Mouse (Mus musculus) layer of hippocampus, adult 11-12 months (tissue): ENCODE data around the gene Ccdc60.
"Not testable (repeated sequence)": the region's sequence is repeated elsewhere in the genome, so short reads cannot be mapped to it uniquely, and the experiment has no call there.

Source experiments
- DNase-seq: peaks from one replicate; pipeline ENCODE4 v3.0.0; 2022; ENCODE audit warnings: low spot score

The Ccdc60 gene

DNA sequence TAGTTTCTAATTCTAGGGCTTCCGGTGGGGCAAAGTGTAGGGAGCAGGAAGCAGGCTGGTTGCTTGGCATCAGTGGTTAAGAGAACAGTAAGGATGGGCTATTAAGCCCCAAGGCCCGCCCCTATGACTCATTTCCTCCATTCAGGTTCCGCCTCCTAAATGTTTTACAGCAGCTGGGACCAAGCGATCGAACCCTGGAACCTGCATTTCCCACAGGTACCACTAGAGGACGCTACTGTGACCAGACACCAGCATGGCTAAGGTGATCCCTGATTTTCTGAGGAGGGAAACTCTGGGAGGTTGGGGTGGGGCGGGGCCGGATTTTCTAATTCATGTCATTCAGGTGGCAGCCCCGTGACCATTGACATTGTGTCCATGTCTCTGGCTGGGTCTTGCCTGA is 96.1 kb downstream of the Ccdc60 start:
- DNase-seq = no peak

DNA sequence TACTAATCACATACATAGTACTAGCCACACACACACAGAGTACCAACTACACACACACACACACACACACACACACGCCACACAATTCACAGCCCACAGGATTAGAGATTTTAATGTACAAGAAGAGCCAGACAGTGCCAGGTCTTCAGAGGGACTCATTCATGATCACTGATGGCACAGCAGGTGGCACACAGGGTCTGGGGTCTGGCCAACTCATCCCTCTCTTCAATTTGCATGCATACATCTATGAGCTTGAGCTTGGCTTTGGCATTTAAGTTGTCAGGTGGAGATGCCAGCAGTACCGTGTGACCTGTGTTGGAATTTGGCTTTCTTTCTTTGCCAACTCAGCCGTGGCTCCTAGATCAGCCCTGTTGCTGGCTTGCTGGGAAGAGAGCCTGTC is 97.2 kb downstream of the Ccdc60 start:
- DNase-seq = no peak

DNA sequence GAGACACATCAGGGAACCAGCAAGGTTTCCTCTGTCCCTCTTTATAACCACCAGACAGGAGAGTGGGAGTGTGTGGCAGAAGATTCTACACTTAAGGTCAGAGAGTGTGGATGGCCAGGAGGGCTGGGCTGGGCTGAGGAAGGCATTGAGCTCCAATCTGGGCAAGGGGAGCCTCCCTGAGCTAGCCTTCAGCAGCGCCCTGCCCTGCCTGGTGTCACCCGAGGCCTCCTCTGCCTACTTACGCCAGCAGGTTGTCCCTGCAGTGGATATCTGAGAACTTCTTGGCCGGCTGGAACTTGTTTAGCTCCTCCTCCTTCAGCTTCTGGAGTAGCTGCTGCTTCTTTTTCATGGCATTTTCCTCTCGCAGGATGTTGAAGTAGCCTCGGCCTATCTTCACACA is 99.0 kb downstream of the Ccdc60 start:
- no peak for DNase-seq

DNA sequence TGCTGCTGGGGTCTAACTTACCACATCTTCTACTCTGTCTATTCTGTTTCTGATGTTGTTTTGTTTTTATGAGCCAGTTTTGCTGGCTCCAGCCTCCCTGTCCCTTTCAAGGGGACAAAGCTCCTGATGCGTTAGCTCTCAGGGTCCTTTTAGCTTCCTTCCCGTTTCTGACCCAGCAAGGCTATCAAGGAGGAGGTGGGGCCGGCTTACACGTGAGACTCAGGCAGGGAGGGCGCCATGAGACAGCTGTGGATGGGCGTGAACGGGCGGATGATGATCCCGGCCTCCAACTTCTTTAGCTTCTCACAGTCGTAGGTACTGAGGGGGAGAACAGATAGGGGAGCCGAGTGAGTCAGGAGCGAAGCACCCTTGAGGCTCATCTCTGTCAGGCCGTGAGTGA is 108.2 kb downstream of the Ccdc60 start:
- no peak for DNase-seq

DNA sequence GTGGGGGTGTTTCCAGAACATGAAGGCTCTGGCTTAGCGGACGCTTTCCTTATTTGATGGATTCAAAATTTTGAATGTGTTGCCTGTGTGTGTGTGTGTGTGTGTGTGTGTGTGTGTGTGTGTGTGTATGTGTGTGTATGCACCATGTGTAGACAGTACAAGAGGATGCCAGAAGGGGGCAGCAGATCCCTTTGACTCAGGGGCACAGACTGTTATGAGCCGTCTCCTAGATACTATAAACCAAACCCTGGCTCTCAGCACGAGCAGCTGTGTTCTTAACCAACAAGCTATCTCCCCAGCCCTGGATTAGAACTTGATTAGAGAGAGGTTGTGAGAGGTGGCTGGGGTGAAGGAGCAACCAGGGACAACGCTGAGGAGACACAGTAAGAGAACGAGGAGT is 117.1 kb downstream of the Ccdc60 start:
- DNase-seq = no peak

DNA sequence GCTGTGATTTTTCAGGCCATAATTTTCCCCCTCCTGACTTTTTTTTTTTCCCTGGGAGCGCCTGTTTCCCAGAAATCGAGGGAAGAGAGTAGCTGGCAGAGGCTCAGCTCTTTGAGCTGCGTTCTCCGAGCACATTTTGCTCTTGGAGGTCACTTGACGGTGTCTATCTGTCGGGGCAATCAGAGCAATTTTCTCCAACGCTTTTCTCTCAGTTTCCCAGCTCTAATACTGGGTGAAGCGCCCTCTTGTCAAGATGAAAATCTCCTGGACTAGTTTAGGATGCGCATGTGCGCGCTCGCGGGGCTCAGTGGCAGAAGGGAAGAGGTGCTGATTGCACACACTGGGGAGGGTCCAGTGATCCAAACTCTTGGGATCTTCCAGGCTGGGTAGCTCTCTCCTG is 121.8 kb downstream of the Ccdc60 start:
- DNase-seq = no peak

DNA sequence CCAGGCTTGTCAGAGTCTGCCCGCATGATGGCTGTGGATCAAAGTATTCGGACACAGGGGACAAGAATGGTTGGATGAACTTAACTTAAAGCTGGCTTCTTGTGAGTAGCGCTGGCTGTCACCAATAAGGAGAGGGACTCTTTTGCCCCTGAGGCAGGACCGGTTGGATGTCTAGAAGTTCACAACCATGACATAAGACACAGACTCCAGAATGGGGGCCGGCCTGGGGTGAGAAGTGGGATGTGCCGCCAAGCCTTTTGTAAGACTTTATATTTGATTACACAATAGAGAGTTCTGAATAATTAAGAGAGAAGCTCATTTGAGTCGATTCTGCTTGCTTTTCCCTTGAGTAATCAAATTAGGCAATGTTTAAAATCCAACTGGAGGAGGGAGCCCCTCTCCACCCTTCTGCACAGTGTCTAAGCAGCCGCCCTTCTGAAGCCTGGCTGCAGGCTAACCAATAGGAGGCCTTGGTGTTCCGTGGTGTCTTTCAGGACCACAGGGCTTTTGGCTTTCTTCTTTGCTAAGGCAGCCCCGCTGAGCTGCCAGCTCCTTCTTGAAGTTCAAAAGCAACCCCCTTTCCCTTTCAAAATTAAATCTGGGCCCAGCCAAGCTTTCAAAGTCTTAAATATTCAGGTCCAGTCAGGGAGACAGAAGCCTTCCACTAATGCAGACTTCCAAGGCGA is 123.4 kb downstream of the Ccdc60 start:
- DNase-seq = no peak

DNA sequence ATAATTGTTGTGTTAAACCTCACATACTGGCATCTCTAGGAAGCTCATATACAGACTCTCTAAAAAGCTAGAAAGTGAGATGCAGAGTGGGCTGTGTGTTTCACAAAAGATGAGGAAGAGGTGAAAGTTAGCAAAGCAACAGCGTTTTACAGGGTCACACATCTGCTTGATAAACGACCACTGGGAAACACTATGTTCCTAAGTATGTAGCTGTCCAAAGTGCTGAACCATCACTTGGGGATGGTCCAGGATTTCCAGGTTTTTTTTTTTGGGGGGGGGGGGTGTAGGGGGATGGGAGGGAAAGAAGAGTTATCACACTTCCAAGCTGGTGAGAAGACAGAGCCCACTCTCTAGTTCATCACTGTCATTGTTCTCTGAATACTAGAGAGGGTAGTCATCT is 134.0 kb downstream of the Ccdc60 start:
- DNase-seq = no peak

DNA sequence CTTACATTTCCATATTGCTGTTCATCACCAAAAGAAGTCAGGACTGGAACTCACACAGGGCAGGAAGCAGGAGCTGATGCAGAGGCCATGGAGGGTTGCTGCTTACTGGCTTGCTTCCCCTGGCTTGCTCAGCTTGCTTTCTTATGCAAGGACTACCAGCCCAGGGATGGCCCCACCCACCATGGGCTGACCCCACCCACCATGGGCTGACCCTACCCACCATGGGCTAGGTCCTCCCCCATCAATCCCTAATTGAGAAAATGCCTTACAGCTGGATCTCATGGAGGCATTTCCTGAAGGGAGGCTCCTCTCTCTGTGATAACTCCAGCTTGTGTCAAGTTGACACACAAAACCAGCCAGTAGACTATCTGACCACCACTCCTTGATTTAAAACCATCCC is 142.3 kb downstream of the Ccdc60 start:
- not testable (repeated sequence) for DNase-seq

DNA sequence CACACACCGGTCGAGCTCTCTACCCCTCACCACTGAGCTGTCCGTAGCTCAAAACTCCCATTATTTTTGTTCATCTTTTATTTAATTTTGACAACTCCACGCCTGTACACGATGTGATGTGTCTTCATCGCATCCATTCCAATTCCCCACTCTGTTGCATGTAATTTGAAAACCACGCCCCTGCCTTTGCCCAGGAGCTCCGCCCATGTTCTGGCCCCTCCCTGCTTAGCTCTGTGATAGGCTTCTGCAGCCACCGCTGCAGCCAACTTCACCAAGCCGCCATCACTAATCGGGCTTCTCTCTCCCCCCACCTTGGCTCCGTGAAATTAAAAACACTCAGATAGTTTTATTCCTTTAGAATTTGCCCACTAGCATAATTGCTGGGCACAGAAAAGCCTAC is 144.1 kb downstream of the Ccdc60 start:
- no peak for DNase-seq

DNA sequence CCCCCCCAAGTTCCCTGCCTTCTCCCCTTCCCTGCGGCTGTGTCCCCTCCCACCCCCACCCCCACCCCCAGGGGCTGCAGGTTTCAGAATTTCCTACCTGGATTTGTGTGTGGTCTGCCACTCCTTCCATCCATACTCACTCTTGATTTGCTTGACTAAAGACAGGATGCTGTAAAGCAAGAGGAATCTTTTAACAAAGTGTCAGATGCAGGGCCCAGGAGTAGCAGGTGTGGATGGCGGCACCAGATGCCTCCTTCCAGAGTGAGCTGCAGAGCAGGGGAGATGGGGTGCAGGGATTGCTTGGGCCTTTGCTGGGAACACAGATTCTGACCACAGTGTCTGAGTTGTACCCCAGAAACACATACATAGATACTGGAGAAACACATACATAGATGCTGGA is 148.1 kb downstream of the Ccdc60 start:
- no peak for DNase-seq

DNA sequence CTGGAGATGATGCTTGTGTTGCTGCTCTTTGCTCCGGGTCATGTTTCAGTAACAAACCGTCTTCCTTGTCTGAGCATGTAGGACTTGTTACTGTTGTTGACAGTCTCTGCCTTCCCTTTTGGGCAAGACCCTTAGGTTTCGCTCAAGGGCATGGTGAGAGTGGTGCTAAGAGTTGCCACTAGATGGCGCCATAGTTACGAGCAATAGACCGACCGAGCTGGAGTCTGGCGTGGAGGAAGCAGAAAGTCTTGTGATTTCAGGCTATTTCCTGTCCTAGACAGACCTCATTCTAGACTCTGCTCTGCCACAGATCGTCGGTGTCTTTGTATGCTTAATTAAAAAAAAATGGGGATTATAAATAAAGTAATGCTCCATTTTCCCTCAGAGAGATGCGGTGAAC is 165.4 kb downstream of the Ccdc60 start:
- DNase-seq = peak; percentile 89

DNA sequence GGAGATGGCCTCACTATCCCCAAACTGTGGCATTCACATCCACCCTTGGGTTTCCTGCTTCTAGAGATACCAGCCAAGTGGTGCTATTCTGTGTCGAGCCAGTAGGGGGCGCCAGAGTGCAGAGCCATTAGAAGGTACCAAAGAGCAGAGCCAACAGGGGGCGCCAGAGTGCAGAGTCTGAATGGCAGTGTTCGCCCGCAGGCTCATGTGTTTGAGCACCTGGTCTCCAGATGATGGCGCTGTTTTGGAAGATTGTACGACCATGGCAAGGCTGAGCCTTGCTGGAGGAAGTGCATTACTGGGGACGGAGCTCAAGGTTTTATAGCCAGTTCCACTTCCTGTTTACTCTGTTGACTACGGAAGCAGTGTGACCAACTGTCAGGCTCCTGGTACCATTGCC is 172.2 kb downstream of the Ccdc60 start:
- peak; percentile 52 for DNase-seq

DNA sequence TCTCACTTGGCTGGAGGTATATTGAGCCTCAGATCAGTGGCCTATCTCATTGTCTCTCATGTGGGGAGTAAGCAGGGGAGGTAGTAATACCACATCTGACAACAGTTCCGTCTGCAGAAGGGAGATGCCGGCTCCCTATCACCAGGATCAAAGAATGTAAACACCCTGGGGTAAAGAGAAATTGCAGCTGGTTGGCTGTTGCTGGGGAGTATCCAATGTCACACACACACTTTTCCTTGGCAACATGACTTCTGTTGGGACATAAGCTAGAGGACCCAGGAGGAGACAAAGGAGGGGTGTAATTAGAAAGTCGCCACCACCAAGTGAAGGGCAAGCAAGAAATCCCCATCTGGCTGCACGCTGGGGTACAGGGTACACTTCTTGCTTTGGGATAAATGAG is 172.7 kb downstream of the Ccdc60 start:
- DNase-seq = no peak

DNA sequence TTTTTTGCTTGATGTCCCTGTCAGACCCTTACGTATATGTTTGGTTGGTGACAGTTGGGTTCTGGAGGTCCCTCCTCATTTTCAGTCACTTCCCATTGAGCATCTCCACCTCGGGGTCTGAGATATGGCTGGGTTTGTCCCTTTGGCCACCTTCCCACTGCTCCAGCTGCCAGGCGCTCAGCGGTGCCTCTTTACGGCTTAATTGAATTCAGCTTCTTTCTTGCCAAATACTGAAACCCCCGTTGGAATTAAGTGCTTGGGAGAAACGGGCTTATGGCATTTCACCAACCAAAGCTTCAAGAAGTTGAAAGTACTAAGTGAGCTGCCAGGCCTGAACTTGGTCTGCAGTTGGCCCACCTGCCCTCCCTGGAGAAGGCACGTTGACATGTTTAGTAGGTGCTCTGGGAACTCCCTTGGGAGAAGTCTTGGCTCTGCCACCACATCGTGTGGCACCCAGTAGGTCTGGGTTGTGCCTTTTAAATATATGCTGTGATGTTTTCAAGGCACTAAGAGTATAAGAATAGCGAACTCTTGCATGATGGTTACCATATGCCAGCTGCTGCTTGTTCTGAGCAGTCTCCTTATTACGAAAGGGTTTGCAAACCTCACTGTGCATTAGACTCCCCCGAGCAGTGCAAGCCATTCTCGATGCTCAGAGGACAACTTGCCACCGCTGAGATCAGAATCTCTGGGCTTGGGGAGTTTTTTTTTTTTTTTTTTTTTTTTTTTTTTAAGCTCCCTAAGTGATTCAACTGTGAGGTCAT is 173.5 kb downstream of the Ccdc60 start:
- no peak for DNase-seq

DNA sequence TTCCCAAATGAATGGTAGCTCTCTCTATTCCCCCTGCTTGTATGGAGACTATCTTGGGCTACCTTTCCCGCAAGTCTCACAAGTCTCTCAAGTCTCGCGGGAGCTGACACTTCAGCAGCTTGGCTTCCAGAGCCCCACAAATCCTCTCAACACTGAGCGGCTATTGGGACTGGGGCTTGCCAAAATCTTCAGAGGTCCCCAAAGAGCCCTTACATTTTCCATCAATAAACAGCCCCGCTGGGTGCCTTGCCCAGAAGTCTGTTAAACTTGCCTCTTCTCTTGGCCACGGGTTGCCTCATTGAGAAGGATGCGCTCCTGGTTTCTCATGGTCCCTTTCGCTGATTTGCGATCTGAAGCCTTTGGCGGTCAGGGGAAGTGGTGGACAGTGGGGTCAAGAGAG is 180.1 kb downstream of the Ccdc60 start:
- no peak for DNase-seq

DNA sequence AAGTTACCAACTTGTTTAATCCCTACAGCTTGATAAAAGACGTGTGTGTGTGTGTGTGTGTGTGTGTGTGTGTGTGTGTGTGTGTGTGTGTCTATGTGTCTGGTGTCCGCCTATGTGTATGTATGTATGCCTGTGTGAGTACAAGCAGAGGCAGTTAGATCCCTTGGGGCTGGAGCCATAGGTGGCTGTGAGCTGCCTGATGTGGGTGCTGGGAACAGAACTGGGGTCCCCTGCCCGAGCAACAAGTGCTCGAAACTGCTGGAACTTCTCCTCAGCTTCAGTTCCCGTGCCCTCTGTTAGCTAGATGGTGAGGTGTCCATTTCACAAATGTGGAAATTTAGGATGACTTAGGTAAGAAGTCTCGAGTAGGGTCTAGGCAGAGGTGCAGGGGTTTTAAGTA is 204.6 kb downstream of the Ccdc60 start:
- DNase-seq = no peak

DNA sequence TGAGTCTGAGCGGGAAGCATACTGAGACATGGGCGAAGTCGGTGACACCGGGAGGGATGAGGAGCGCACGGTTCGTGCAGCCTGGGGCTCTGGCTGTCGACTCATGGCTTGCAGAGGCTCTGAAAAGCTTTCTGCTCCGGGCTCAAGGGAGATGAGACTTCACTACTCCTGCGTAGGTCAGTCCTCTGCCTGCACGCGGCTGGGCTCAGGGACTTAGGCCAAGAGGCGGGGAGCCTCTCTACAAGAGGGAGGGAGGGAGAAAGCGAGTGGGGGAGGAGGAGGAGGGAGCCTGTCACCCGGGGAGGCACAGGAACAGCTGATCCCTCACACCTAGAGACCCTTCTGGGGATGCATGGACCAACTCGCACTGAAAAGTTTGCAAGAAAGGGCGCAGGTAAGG is 205.7 kb downstream of the Ccdc60 start, which contains the start of gene Tmem233:
Gene Tmem233 (minus strand): TSS at position 164 of the 400 bp plus-strand sequence.
- DNase-seq = no peak

DNA sequence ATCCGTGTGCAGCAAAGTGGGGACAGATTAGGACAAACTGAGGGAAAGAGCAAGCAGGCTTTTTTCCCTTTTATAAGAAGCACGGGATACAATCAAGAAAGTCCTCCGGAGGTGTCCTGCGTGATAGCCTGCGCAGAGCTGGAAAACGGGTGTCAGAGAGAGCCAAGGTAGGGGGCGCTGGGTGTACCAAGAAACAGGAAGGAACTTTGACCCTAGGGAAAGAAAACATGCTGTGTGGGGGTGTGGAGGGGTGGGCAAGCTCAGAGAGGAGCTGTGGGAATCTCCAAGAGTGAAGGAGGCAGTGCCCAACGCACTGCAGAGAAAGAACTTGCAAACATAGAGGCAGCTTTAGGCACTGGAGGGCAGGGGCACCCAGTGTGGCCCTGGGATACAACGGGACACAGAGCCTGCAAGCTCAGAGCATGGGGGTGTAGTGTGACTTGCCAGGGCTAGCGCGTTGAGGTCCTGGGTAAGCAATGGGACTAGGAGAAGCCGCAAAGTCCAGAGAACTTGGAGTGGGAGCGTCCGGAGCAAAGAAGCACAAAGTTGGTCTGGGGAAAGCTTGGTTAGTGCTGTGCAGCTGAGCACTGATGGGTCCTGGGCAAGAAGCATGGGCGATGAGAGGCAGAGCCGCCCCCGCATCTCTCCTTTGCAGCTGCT is 206.4 kb downstream of the Ccdc60 start:
- DNase-seq = no peak

DNA sequence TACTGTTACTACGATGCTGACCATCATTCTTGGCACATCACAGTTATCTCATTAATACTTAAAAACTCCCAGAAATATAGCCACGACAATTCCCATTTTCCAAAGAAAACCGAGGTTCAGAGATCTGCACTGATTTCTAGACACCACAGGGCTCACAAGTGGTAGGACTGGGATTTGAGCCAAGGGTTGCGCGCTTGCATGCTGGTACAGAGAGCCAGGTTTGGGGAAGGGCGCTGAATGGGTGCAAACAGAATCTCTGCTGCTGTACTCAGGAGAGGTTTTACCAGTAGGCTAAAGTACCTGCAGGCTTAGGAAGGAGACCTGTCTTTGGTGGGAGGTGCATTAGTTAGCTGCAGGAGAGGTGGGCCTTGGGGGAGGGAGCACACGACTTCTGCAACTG is 207.2 kb downstream of the Ccdc60 start:
- DNase-seq = no peak

DNA sequence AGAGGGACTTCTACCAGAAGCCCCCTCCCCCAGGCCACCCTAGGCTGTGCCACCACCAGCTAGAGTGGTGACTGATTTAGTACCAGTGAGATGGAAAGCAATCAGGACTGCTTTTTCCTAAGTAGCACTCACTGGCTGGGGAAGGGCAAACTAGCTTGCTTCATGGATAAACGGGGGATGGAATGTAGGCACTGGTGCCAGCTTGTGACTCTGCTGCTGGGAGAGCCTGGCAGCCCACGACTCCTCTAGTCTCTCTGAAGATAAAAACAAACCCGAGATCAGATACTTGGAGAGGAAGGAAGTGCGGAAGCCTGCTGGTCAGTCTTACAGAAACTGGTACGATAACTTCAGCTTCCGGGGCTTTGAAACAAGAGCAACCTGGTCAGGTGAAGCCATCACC is 208.0 kb downstream of the Ccdc60 start:
- DNase-seq = no peak
